17 mouse cellular contexts compared by ENCODE assay signal in genomic region chr4:35820701-35821100, GRCm38 (mm10).
DNase-seq lines count a peak whose midpoint lies in the region.
"Had no signal": no experiment of that assay in that cellular context is flagged by ENCODE, and none has a peak within 500 bp of the region (broad histone marks: within the 10 kb centered on the region; RNA-seq: fewer than 3 reads in every experiment).

No protein-coding gene starts in this region.

- DNase-seq in cerebellum, postnatal 14 days: peak; percentile 19 to 28
- no peak for DNase-seq in cerebellum, postnatal 4 days (ENCODE audit: low spot score in 2 of 2)
- peak; percentile 34 to 70 for DNase-seq in layer of hippocampus, adult 8-10 months (ENCODE audit: low spot score in 2 of 2)
- no peak for DNase-seq in layer of hippocampus, postnatal 36 days
- peak; percentile 39 for DNase-seq in layer of hippocampus, adult 9-10 months (ENCODE audit: low spot score)
- peak; percentile 62 for DNase-seq in telencephalon, adult 2 months (ENCODE audit: low read depth, low spot score)
- DNase-seq: adrenal gland, adult 2 months; B cell, adult 2 months; forebrain, postnatal 0 days; gastrocnemius, adult 2 months; gastrocnemius, postnatal 36 days; heart, adult 18-20 months; heart, postnatal 4 days; kidney, adult 8-10 months; kidney, postnatal 4 days; liver, embryonic 13.5 days; lung, adult 18-20 months had no signal

Comparison
In these comparisons a context has a peak if more than half of its experiments do, and no peak if none do; other contexts are left out.
1. DNase-seq: peak in cerebellum, postnatal 14 days (2 of 2), layer of hippocampus, adult 8-10 months (2 of 2), layer of hippocampus, adult 9-10 months (single experiment) and telencephalon, adult 2 months (single experiment); none in cerebellum, postnatal 4 days (0 of 2) and layer of hippocampus, postnatal 36 days (0 of 2).